ENCODE assay signal across 11 mouse cellular contexts in genomic region chr12:17733114-17733904, GRCm38 (mm10). TPM values are rescaled to one million over a fixed set of nuclear protein-coding genes. Genes with fewer than 3 reads are reported as not detected.
DNase-seq lines count a peak whose midpoint lies in the region; ATAC-seq and TF ChIP-seq lines count a peak whose summit lies in the region.
"Had no signal": no experiment of that assay in that cellular context is flagged by ENCODE, and none has a peak within 500 bp of the region (broad histone marks: within the 10 kb centered on the region; RNA-seq: fewer than 3 reads in every experiment).

No protein-coding gene starts in this region.

- H3K9ac ChIP-seq in lung, embryonic 14.5 days: no peak overlapping the region
- no peak overlapping the region; the same call in 1 of the 2 replicates for H3K9ac ChIP-seq in embryonic facial prominence, embryonic 14.5 days (ENCODE audit: low read depth, low read length)

- H3K4me3 ChIP-seq in lung, embryonic 14.5 days (ENCODE audit: low read depth, low read length): no peak overlapping the region
- H3K4me3 ChIP-seq in embryonic facial prominence, embryonic 14.5 days (ENCODE audit: low read depth, low read length): no peak overlapping the region
- H3K4me3 ChIP-seq: layer of hippocampus, adult 2 months had no signal

- 25% methylated on average over 6 of the region's 6 CpGs for WGBS in lung, embryonic 14.5 days
- WGBS in embryonic facial prominence, embryonic 14.5 days: 38% methylated on average over 6 of the region's 6 CpGs

- H3K27me3 ChIP-seq in lung, embryonic 14.5 days (ENCODE audit: insufficient read depth, low read length): no peaks in the 10 kb centered on the region
- no peaks in the 10 kb centered on the region for H3K27me3 ChIP-seq in embryonic facial prominence, embryonic 14.5 days (replicated peaks; ENCODE audit: control insufficient read depth, insufficient read depth, low read length)

- H3K4me1 ChIP-seq in lung, embryonic 14.5 days (ENCODE audit: insufficient read depth): peaks cover 23% of the 10 kb centered on the region
- H3K4me1 ChIP-seq in embryonic facial prominence, embryonic 14.5 days (ENCODE audit: control insufficient read depth, insufficient read depth, low read length): peaks cover 22% of the 10 kb centered on the region

- peak overlapping the region; percentile 23 for H3K4me2 ChIP-seq in lung, embryonic 14.5 days
- no peak overlapping the region; the same call in 1 of the 2 replicates for H3K4me2 ChIP-seq in embryonic facial prominence, embryonic 14.5 days (ENCODE audit: low read depth, low read length)

- ATAC-seq in lung, embryonic 14.5 days (ENCODE audit: insufficient read depth): peak; percentile 87
- ATAC-seq in embryonic facial prominence, embryonic 14.5 days (ENCODE audit: low read depth): peak; percentile 82

- peak; percentile 29 for DNase-seq in embryo, embryonic 10 days (ENCODE audit: low spot score)
- DNase-seq in embryo, embryonic 9.5 days (ENCODE audit: extremely low spot score): no peak
- DNase-seq in lung, embryonic 14.5 days: peak; percentile 81
- DNase-seq in lung, postnatal 25 days (ENCODE audit: low spot score): no peak
- DNase-seq in embryonic facial prominence, embryonic 14.5 days (ENCODE audit: low spot score): peak; percentile 87
- peak; percentile 27 to 63 for DNase-seq in lung, postnatal 4 days
- DNase-seq in thymus, postnatal 25 days: no peak
- DNase-seq in left cerebral cortex, adult 11 months (ENCODE audit: low spot score): no peak
- DNase-seq: cerebellum, adult 11 months had no signal

- TF ChIP-seq CTCF in lung, embryonic 14.5 days (IDR thresholded peaks at IDR 0.05; ENCODE audit: low read depth): no peak

- no peaks in the 10 kb centered on the region for H3K36me3 ChIP-seq in lung, embryonic 14.5 days (ENCODE audit: insufficient read depth)
- H3K36me3 ChIP-seq in embryonic facial prominence, embryonic 14.5 days (ENCODE audit: control insufficient read depth, insufficient read depth, low read length): no peaks in the 10 kb centered on the region

- H3K27ac ChIP-seq in lung, embryonic 14.5 days (ENCODE audit: low read depth): peak overlapping the region; percentile 92
- H3K27ac ChIP-seq in embryonic facial prominence, embryonic 14.5 days (replicated peaks; ENCODE audit: low read depth, low read length): peak overlapping the region; percentile 57
- H3K27ac ChIP-seq: layer of hippocampus, adult 2 months; macrophage had no signal

- H3K9me3 ChIP-seq in lung, embryonic 14.5 days (ENCODE audit: low read depth, low read length): no peaks in the 10 kb centered on the region
- no peaks in the 10 kb centered on the region for H3K9me3 ChIP-seq in embryonic facial prominence, embryonic 14.5 days (ENCODE audit: control insufficient read depth, low read length)

RNA-seq across cellular contexts. Expression of gene Hpcal1, which starts 42.7 kb away (rescaled TPM):
- 52.1 and 52.4 TPM in 2 replicates for polyA plus RNA-seq in lung, embryonic 14.5 days (2014; fragmentation: Nextera tagmentation; extraction: Ambion mirVana)
- polyA plus RNA-seq in embryonic facial prominence, embryonic 14.5 days (2014; fragmentation: Nextera tagmentation; extraction: Ambion mirVana): 57.1 and 57.7 TPM in 2 replicates

Comparison
In these comparisons a context has a peak if more than half of its experiments do, and no peak if none do; other contexts are left out.
1. DNase-seq: peak in embryo, embryonic 10 days (single experiment), lung, embryonic 14.5 days (single experiment), embryonic facial prominence, embryonic 14.5 days (single experiment) and lung, postnatal 4 days (2 of 2); none in embryo, embryonic 9.5 days (single experiment), lung, postnatal 25 days (single experiment), thymus, postnatal 25 days (single experiment) and left cerebral cortex, adult 11 months (single experiment).